Comparison of ENCODE assay signal across 13 mouse cellular contexts in the genomic region with DNA sequence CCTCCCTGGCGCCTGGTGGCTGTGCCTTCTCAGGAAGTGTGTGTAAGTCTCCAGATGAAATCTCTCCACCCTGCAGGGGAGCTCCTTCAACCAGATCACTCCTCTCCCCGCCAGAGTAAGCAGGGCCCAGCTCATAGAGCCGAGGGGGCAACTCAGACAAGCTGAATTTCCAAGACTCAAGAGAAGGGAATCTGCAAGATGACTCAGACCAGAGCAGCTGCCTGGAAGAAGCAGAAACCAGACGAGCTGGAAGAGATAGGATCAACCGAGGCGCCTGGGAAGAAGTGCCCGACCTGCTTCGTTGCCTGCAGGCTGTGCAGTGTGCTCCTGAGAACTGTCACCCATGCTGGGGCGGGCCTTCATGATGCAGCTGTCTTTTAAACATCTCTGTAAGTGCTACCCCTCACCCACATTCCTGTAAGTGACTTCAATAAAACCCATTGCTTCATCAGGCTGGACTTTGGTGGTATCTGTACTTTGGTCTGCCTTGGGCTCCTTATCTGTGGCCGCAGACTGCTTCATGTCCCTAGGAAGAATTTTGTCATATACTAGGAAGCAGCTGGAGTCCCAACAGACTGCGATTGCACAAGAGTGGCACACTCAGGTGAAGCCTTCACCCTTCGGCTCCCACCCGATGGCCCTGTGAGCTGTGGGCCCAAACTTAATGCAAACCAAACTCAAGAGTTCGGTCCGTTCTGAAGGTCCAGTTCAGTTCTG. TPM values are rescaled to one million over a fixed set of nuclear protein-coding genes. Genes with fewer than 3 reads are reported as not detected.
A peak's percentile ranks its signal among the peaks of the same experiment; 100 is the strongest.
DNase-seq lines count a peak whose midpoint lies in the region; ATAC-seq lines count a peak whose summit lies in the region.
"Had no signal": no experiment of that assay in that cellular context is flagged by ENCODE, and none has a peak within 500 bp of the region (broad histone marks: within the 10 kb centered on the region; RNA-seq: fewer than 3 reads in every experiment).

No protein-coding gene starts in this region.

- no peak for DNase-seq in liver
- peak; percentile 90 for DNase-seq in MN1 (ENCODE audit: low spot score)
- DNase-seq in urinary bladder, postnatal 25 days (ENCODE audit: low spot score) = peak; percentile 20
- no peak for DNase-seq in embryo, embryonic 10.5 days (ENCODE audit: low spot score)
- no peak for DNase-seq in frontal cortex, postnatal 14 days (ENCODE audit: low spot score in 2 of 2)
- DNase-seq: adrenal gland, postnatal 14 days; cerebellum, adult 8-10 months; right cerebral cortex, adult 18-20 months; thymus, postnatal 14 days had no signal

- H3K4me1 ChIP-seq in liver, embryonic 12.5 days = peaks cover 36% of the 10 kb centered on the region
- H3K4me1 ChIP-seq in intestine, embryonic 15.5 days (replicated peaks) = no peaks in the 10 kb centered on the region
- H3K4me1 ChIP-seq in forebrain, embryonic 16.5 days (replicated peaks; ENCODE audit: control insufficient read depth, insufficient read depth, low read length) = no peaks in the 10 kb centered on the region

- H3K9ac ChIP-seq in liver, embryonic 12.5 days = no peak overlapping the region
- no peak overlapping the region for H3K9ac ChIP-seq in intestine, embryonic 15.5 days
- no peak overlapping the region for H3K9ac ChIP-seq in forebrain, embryonic 16.5 days (replicated peaks; ENCODE audit: low read depth, low read length)
- H3K9ac ChIP-seq: limb, embryonic 12.5 days had no signal

- ATAC-seq in liver, embryonic 12.5 days = peak; percentile 45
- ATAC-seq in intestine, embryonic 15.5 days = peak; percentile 88
- ATAC-seq in forebrain, embryonic 16.5 days = no peak

- WGBS in liver, embryonic 12.5 days (ENCODE audit: insufficient replicate concordance) = 20% methylated on average over 15 of the region's 15 CpGs
- 46% methylated on average over 15 of the region's 15 CpGs for WGBS in intestine, embryonic 15.5 days
- 71% methylated on average over 15 of the region's 15 CpGs for WGBS in forebrain, embryonic 16.5 days

- H3K4me3 ChIP-seq in liver, embryonic 12.5 days = no peak overlapping the region
- no peak overlapping the region for H3K4me3 ChIP-seq in intestine, embryonic 15.5 days (replicated peaks)
- H3K4me3 ChIP-seq in forebrain, embryonic 16.5 days (replicated peaks; ENCODE audit: low read length) = no peak overlapping the region
- H3K4me3 ChIP-seq: limb, embryonic 12.5 days had no signal

- peaks cover 18% of the 10 kb centered on the region for H3K27me3 ChIP-seq in liver, embryonic 12.5 days (replicated peaks)
- no peaks in the 10 kb centered on the region for H3K27me3 ChIP-seq in intestine, embryonic 15.5 days (replicated peaks)
- H3K27me3 ChIP-seq in forebrain, embryonic 16.5 days (replicated peaks; ENCODE audit: control insufficient read depth, insufficient read depth, low read length) = no peaks in the 10 kb centered on the region
- H3K27me3 ChIP-seq: limb, embryonic 12.5 days had no signal

- H3K9me3 ChIP-seq in liver, embryonic 12.5 days (replicated peaks) = no peaks in the 10 kb centered on the region
- no peaks in the 10 kb centered on the region for H3K9me3 ChIP-seq in intestine, embryonic 15.5 days
- H3K9me3 ChIP-seq in forebrain, embryonic 16.5 days (ENCODE audit: control insufficient read depth, low read length) = no peaks in the 10 kb centered on the region
- H3K9me3 ChIP-seq: limb, embryonic 12.5 days had no signal

- H3K27ac ChIP-seq in liver, embryonic 12.5 days = 0 out of 2 replicates have a peak overlapping the region, but pooled peaks have one; percentile 4
- H3K27ac ChIP-seq in intestine, embryonic 15.5 days = peak overlapping the region; percentile 77
- no peak overlapping the region for H3K27ac ChIP-seq in forebrain, embryonic 16.5 days (ENCODE audit: low read length)
- H3K27ac ChIP-seq: limb, embryonic 12.5 days had no signal

- H3K36me3 ChIP-seq in liver, embryonic 12.5 days = no peaks in the 10 kb centered on the region
- H3K36me3 ChIP-seq in intestine, embryonic 15.5 days = no peaks in the 10 kb centered on the region
- no peaks in the 10 kb centered on the region for H3K36me3 ChIP-seq in forebrain, embryonic 16.5 days (ENCODE audit: control insufficient read depth, insufficient read depth)

- peak overlapping the region; percentile 6 for H3K4me2 ChIP-seq in liver, embryonic 12.5 days
- peak overlapping the region; percentile 30 for H3K4me2 ChIP-seq in intestine, embryonic 15.5 days (replicated peaks)
- no peak overlapping the region for H3K4me2 ChIP-seq in forebrain, embryonic 16.5 days (ENCODE audit: low read length)
- H3K4me2 ChIP-seq: limb, embryonic 12.5 days had no signal

RNA-seq across cellular contexts. Expression of a gene that starts 1.8 kb away (rescaled TPM):
- polyA plus RNA-seq in liver, embryonic 12.5 days (2016; fragmentation: Nextera tagmentation; extraction: Ambion mirVana) = not detected in 2 replicates
- 0.56 and 0.63 TPM in 2 replicates for polyA plus RNA-seq in intestine, embryonic 15.5 days (2015; fragmentation: Nextera tagmentation; extraction: Ambion mirVana)
- polyA plus RNA-seq in forebrain, embryonic 16.5 days (2015; fragmentation: Nextera tagmentation; extraction: Ambion mirVana) = not detected in 2 replicates
- polyA plus RNA-seq: limb, embryonic 12.5 days had no signal

RNA-seq across cellular contexts. Expression of a gene that starts 12.6 kb away (rescaled TPM):
- 0.18 and 0.22 TPM in 2 replicates for polyA plus RNA-seq in liver, embryonic 12.5 days (2016; fragmentation: Nextera tagmentation; extraction: Ambion mirVana)
- 0.48 and 0.58 TPM in 2 replicates for polyA plus RNA-seq in intestine, embryonic 15.5 days (2015; fragmentation: Nextera tagmentation; extraction: Ambion mirVana)
- polyA plus RNA-seq in forebrain, embryonic 16.5 days (2015; fragmentation: Nextera tagmentation; extraction: Ambion mirVana) = not detected in 2 replicates

Comparison
In these comparisons a context has a peak if more than half of its experiments do, and no peak if none do; other contexts are left out.
1. DNase-seq: peak in MN1 (single experiment) and urinary bladder, postnatal 25 days (single experiment); none in liver (single experiment), embryo, embryonic 10.5 days (single experiment) and frontal cortex, postnatal 14 days (0 of 2).